Mouse (Mus musculus): Measurements from ENCODE around the gene Casz1. TPM values are rescaled to one million over a fixed set of nuclear protein-coding genes. Genes with fewer than 3 reads are reported as not detected.

The Casz1 gene
- polyA plus RNA-seq, 1 experiment from 2014 or later = 4.9 TPM

DNA sequence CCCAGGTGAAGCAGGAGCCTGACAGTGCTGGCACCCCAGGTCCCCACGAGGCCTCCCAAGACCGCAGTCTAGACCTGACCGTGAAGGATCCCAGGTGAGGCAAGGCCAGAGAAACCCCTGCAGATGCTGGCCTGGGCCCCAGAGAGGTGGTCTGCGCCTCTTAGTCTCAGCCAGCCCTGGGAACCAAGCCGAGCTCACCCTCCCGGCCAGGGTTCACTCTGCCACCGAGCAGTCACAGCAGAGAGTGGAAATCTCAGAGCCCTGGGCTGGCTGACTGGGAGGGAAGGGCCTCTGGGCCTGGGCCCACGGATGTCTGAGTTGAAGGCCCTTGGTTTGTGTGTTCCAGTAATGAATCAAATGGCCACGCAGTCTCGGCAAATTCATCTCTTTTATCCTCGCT is 137.1 kb downstream of the Casz1 start:
- no peaks in the 10 kb centered on the region for H3K36me3 ChIP-seq (ENCODE audit: control insufficient read depth, insufficient read depth, low read length)
- peaks cover 17% of the 10 kb centered on the region for H3K4me1 ChIP-seq (ENCODE audit: control insufficient read depth, insufficient read depth, low read length)
- WGBS = 46% methylated on average over 11 of the region's 11 CpGs
- no peak for DNase-seq (ENCODE audit: low spot score)
- no peak overlapping the region for H3K9ac ChIP-seq (ENCODE audit: low read length)
- no peak overlapping the region for H3K4me3 ChIP-seq (ENCODE audit: low read depth, low read length)
- peak overlapping the region; percentile 44 for H3K27ac ChIP-seq (ENCODE audit: low read depth, low read length)
- no peak overlapping the region for H3K4me2 ChIP-seq (ENCODE audit: low read depth)
- no peak for ATAC-seq (ENCODE audit: insufficient read depth, low FRiP score, low TSS enrichment)
- H3K27me3 ChIP-seq (ENCODE audit: control insufficient read depth, insufficient read depth, low read length) = no peaks in the 10 kb centered on the region; the same call in 1 of the 2 replicates
- no peaks in the 10 kb centered on the region for H3K9me3 ChIP-seq (ENCODE audit: control insufficient read depth, low read length)

DNA sequence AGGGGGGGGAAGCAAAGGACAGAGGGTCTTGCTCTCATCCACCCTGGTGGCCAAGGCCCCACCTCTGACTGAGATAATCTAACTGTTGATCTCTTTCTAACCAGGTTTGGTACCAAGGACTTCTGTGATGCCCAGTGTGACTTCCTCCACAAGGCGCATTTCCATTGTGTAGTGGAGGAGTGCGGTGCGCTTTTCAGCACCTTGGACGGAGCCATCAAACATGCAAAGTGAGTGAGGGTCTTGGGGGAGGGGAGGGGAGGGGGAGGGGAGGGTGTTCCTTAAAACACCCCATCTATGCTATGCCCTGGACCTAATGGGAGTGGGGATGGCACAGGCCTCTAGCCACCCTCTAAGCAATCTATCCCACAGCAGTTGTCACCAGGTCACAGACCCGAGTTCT is 138.9 kb downstream of the Casz1 start:
- Histone ChIP-seq H3K4me1 (ENCODE audit: control insufficient read depth, insufficient read depth, low read length) (peaks cover 17% of the 10 kb centered on the region), H3K27ac (ENCODE audit: low read depth, low read length) (no peak overlapping the region), H3K9ac (ENCODE audit: low read length) (no peak overlapping the region), H3K4me3 (ENCODE audit: low read depth, low read length) (no peak overlapping the region), H3K9me3 (ENCODE audit: control insufficient read depth, low read length) (no peaks in the 10 kb centered on the region), H3K4me2 (ENCODE audit: low read depth) (no peak overlapping the region), H3K27me3 (ENCODE audit: control insufficient read depth, insufficient read depth, low read length) (no peaks in the 10 kb centered on the region; the same call in 1 of the 2 replicates), H3K36me3 (ENCODE audit: control insufficient read depth, insufficient read depth, low read length) (no peaks in the 10 kb centered on the region)
- ATAC-seq (ENCODE audit: insufficient read depth, low FRiP score, low TSS enrichment) = no peak
- DNase-seq (ENCODE audit: low spot score) = no peak
- 38% methylated on average over 5 of the region's 5 CpGs for WGBS

DNA sequence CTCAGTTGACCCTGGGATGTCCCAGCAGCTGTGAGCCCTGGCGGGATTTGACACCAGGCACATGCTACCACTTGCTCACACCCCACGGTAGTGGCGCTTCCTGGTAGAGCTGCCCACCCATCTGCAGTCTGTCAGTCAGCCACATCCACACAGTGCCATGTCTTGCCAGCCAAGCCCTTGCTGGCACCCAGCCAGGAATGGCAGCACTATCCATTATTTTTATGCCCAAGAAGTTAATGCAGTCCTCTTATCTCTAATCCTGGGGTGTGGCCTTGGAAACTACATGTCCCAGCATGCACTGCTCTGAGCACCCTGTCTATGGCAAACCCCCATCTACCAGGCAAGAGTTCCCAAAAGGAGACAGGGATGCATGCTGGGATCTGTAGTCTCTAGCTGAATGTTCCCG is 141.2 kb downstream of the Casz1 start:
- ATAC-seq (ENCODE audit: insufficient read depth, low FRiP score, low TSS enrichment) = no peak
- Histone ChIP-seq H3K36me3 (ENCODE audit: control insufficient read depth, insufficient read depth, low read length) (no peaks in the 10 kb centered on the region), H3K4me1 (ENCODE audit: control insufficient read depth, insufficient read depth, low read length) (peaks cover 9% of the 10 kb centered on the region), H3K4me2 (ENCODE audit: low read depth) (no peak overlapping the region), H3K27me3 (ENCODE audit: control insufficient read depth, insufficient read depth, low read length) (peaks cover 14% of the 10 kb centered on the region), H3K4me3 (ENCODE audit: low read depth, low read length) (no peak overlapping the region), H3K27ac (ENCODE audit: low read depth, low read length) (no peak overlapping the region), H3K9me3 (ENCODE audit: control insufficient read depth, low read length) (no peaks in the 10 kb centered on the region), H3K9ac (ENCODE audit: low read length) (no peak overlapping the region)
- 81% methylated on average over 4 of the region's 4 CpGs for WGBS
- DNase-seq (ENCODE audit: low spot score) = no peak

DNA sequence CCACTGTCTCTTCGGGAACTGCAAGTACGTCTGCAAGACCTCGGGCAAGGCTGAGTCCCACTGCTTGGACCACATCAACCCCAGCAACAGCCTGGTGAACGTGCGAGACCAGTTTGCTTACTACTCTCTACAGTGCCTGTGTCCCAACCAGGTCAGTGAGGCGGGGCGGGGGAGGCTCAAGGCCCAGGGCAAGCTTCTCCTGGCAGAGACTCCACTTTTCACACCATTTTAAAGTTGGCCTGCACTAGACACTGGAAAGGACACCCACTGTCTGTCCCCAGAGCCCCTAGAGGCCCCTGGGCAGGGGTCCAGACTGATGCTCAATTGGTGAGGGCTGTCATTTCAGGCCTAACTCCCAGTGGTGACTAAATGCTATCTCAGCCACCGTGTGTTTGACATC is 141.8 kb downstream of the Casz1 start:
- no peak overlapping the region for H3K4me2 ChIP-seq (ENCODE audit: low read depth)
- no peaks in the 10 kb centered on the region for H3K36me3 ChIP-seq (ENCODE audit: control insufficient read depth, insufficient read depth, low read length)
- H3K4me1 ChIP-seq (ENCODE audit: control insufficient read depth, insufficient read depth, low read length) = peaks cover 6% of the 10 kb centered on the region
- WGBS = 92% methylated on average over 8 of the region's 8 CpGs
- H3K27me3 ChIP-seq (ENCODE audit: control insufficient read depth, insufficient read depth, low read length) = peaks cover 20% of the 10 kb centered on the region
- H3K4me3 ChIP-seq (ENCODE audit: low read depth, low read length) = no peak overlapping the region
- no peak overlapping the region for H3K9ac ChIP-seq (ENCODE audit: low read length)
- no peaks in the 10 kb centered on the region for H3K9me3 ChIP-seq (ENCODE audit: control insufficient read depth, low read length)
- DNase-seq (ENCODE audit: low spot score) (no peak), ATAC-seq (ENCODE audit: insufficient read depth, low FRiP score, low TSS enrichment) (no peak)
- no peak overlapping the region for H3K27ac ChIP-seq (ENCODE audit: low read depth, low read length)

DNA sequence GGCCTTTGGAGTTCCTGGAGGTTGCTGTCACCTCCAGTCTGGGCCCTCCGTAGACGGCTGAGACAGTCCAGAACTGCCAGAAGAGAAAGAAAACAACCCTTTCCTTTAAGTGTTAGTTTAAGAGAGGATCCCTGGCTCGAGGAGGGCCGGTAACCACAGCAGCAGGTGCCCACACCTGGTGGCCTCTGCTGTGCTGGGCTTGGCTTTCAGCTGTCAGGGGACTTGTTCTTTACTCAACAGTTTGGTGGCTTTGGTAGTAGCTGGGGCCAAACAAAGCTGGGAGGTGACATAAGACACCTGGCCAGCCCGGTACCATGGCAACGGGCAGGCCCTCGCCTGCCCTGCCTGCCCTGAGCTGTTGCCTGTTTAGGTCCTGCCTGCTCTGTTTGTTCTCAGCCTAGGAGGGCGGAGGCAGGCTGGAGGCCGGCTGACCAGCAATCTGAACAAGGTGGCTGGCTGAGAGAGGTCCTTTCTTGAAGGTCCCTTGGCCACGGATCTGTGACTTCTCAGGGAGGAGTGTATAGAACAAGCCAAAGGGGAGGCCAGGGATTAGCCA is 143.7 kb downstream of the Casz1 start:
- Histone ChIP-seq H3K27me3 (ENCODE audit: control insufficient read depth, insufficient read depth, low read length) (peaks cover 38% of the 10 kb centered on the region), H3K9ac (ENCODE audit: low read length) (no peak overlapping the region), H3K4me3 (ENCODE audit: low read depth, low read length) (no peak overlapping the region), H3K36me3 (ENCODE audit: control insufficient read depth, insufficient read depth, low read length) (no peaks in the 10 kb centered on the region), H3K4me1 (ENCODE audit: control insufficient read depth, insufficient read depth, low read length) (peaks cover 16% of the 10 kb centered on the region), H3K4me2 (ENCODE audit: low read depth) (no peak overlapping the region), H3K9me3 (ENCODE audit: control insufficient read depth, low read length) (no peaks in the 10 kb centered on the region), H3K27ac (ENCODE audit: low read depth, low read length) (no peak overlapping the region)
- ATAC-seq (ENCODE audit: insufficient read depth, low FRiP score, low TSS enrichment) (no peak), DNase-seq (ENCODE audit: low spot score) (no peak)
- WGBS = 55% methylated on average over 10 of the region's 10 CpGs

DNA sequence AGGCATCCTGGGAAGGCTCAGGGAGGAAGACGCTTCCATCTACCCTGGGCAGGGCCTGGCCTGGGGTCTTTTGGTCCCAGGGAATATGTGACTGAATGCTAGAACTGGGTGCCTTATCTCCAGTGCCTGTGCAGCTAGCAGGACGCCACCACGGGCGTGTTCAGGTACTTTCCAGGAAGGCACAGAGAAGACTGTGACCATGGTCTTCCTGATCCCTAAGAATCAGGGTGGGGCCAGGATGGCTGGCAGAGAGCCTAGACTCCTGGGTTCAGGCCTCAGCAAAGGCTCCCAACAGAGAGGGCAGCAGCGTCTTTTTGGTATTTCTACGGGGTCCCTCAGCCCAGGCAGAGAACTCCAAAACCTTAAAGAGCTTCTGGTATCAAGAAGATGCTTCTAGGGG is 146.3 kb downstream of the Casz1 start:
- Histone ChIP-seq H3K4me1 (ENCODE audit: control insufficient read depth, insufficient read depth, low read length) (peaks cover 19% of the 10 kb centered on the region), H3K9me3 (ENCODE audit: control insufficient read depth, low read length) (no peaks in the 10 kb centered on the region), H3K4me3 (ENCODE audit: low read depth, low read length) (no peak overlapping the region), H3K4me2 (ENCODE audit: low read depth) (no peak overlapping the region), H3K27me3 (ENCODE audit: control insufficient read depth, insufficient read depth, low read length) (peaks cover 50% of the 10 kb centered on the region), H3K36me3 (ENCODE audit: control insufficient read depth, insufficient read depth, low read length) (no peaks in the 10 kb centered on the region), H3K9ac (ENCODE audit: low read length) (no peak overlapping the region), H3K27ac (ENCODE audit: low read depth, low read length) (no peak overlapping the region)
- DNase-seq (ENCODE audit: low spot score) (no peak), ATAC-seq (ENCODE audit: insufficient read depth, low FRiP score, low TSS enrichment) (no peak)
- 79% methylated on average over 6 of the region's 6 CpGs for WGBS

DNA sequence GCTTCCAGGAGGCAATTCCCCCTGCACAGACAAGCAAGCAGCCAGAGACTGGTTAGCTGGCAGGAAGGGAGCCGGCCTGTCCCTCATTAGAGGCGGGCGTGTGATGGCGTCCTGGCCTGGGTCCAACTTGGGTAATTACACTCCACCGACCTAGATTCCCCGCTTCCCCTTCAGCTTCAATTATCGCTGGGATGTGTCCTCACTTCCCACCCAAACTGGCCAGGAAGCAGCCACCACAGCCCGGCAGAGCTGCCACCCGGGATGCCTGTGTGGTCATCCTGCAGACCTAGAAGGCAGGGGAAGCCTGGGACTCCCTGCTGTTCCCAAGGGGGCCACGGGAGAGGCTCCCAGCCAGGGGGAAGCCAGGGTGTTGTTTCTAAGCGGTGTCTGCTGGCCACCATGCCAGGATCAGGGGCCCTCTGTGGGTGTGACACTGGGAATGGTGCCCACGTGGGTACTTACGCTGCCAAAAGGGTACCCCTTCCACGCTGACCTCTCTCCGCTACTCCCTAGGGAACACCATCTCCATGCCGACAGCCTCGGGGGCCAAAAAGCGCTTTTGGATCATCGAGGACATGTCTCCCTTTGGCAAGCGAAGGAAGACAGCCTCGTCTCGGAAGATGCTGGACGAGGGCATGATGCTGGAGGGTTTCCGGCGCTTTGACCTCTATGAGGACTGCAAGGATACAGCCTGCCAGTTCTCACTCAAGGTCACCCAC is 146.9 kb downstream of the Casz1 start:
- Histone ChIP-seq H3K4me2 (ENCODE audit: low read depth) (no peak overlapping the region), H3K9me3 (ENCODE audit: control insufficient read depth, low read length) (no peaks in the 10 kb centered on the region), H3K27me3 (ENCODE audit: control insufficient read depth, insufficient read depth, low read length) (peaks cover 50% of the 10 kb centered on the region), H3K27ac (ENCODE audit: low read depth, low read length) (no peak overlapping the region), H3K4me1 (ENCODE audit: control insufficient read depth, insufficient read depth, low read length) (peaks cover 19% of the 10 kb centered on the region), H3K4me3 (ENCODE audit: low read depth, low read length) (no peak overlapping the region), H3K36me3 (ENCODE audit: control insufficient read depth, insufficient read depth, low read length) (no peaks in the 10 kb centered on the region), H3K9ac (ENCODE audit: low read length) (no peak overlapping the region)
- ATAC-seq (ENCODE audit: insufficient read depth, low FRiP score, low TSS enrichment) (0 out of 2 replicates have a peak, but pooled peaks have one; percentile 5), DNase-seq (ENCODE audit: low spot score) (no peak)
- 38% methylated on average over 25 of the region's 25 CpGs for WGBS

DNA sequence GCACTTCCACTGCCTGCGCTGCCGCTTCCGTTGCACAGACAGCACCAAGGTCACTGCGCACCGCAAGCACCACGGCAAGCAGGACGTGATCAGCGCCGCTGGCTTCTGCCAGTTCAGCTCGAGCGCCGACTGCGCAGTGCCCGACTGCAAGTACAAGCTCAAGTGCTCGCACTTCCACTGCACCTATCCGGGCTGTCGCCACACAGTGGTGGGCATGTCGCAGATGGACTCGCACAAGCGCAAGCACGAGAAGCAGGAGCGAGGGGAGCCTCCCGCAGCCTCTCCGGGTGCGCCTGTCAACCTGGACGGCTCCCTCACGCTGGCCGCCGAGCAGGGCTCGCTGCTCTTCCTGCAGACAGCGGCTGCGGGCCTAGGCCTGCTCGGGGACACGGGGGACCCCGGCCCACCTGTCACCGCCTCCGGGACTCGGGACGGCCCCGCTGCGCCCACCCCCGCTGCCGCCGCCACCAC is 147.6 kb downstream of the Casz1 start:
- peak overlapping the region; percentile 32 for H3K4me3 ChIP-seq (ENCODE audit: low read depth, low read length)
- H3K9ac ChIP-seq (ENCODE audit: low read length) = no peak overlapping the region
- H3K36me3 ChIP-seq (ENCODE audit: control insufficient read depth, insufficient read depth, low read length) = no peaks in the 10 kb centered on the region
- H3K27ac ChIP-seq (ENCODE audit: low read depth, low read length) = no peak overlapping the region
- H3K27me3 ChIP-seq (ENCODE audit: control insufficient read depth, insufficient read depth, low read length) = peaks cover 50% of the 10 kb centered on the region
- no peaks in the 10 kb centered on the region for H3K9me3 ChIP-seq (ENCODE audit: control insufficient read depth, low read length)
- DNase-seq (ENCODE audit: low spot score) = peak; percentile 57
- peak; percentile 43; the same call in 1 of the 2 replicates for ATAC-seq (ENCODE audit: insufficient read depth, low FRiP score, low TSS enrichment)
- 3% methylated on average over 38 of the region's 44 CpGs for WGBS
- peaks cover 19% of the 10 kb centered on the region for H3K4me1 ChIP-seq (ENCODE audit: control insufficient read depth, insufficient read depth, low read length)
- peak overlapping the region; percentile 56 for H3K4me2 ChIP-seq (ENCODE audit: low read depth)
